Mouse (Mus musculus) heart, postnatal 36 days (tissue): Measurements from ENCODE around the gene Zdhhc19. TPM values are rescaled to one million over a fixed set of nuclear protein-coding genes. Genes with fewer than 3 reads are reported as not detected.

Experiments used
- DNase-seq, 2 experiments: peaks; one replicate each; pipeline ENCODE4 v3.0.0; 2021 to 2022
- intact Hi-C: fragments of 180-260 bp; cut with DNase I; formaldehyde crosslinking; loops from one replicate; pipeline ENCODE4 v1.15.1; 2025
- total RNA-seq, 2 experiments: library from RNA; stranded (reverse); gene quantifications; 2 replicates each; pipeline ENCODE4 v1.2.3; 2021

Zdhhc19 gene
- total RNA-seq, 2 experiments from 2014 or later, result not detected

DNA sequence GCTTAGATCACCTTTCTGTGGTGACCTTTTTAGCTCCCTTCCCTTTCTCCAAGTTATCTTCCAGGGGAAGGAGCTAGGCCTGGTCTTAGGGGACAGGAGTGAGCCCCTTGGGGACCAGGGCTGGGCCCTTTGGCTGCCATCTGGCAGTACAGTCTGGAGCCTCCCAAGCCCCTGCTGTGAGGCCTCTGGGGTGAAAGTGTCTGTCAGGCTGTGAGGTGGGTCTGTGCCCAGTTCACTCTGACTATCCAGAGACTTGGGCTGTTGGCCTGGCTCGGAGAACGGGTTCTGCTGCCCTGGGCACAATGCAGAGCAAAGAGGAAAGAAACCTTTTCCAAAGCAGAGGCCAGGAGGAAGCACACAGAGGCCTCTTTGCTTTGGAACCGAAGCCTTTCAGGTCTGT, 16.9 kb downstream of the Zdhhc19 start:
- DNase-seq, result no peak
- intact Hi-C loops, result no loop called here

DNA sequence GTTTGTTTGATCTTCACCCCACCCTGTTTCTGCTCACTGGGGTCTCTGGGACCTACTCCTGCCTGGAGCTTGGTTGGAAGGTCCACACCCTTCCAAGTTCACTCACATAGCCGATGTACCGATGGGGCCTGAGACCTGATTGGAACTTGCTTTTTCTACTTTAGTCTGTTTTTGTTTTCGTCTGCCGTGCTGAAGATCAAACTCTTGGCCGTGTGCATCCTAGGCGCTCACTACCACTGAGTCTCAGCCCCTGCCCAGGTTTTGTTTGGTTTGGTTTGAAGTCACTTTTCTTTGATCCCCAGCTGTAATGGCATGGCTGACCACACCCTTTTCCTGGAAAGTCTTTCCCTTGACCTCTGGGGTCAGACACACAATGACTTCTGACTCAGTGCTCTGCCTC, 17.3 kb downstream of the Zdhhc19 start:
- intact Hi-C loops, result no loop called here
- DNase-seq, result no peak

DNA sequence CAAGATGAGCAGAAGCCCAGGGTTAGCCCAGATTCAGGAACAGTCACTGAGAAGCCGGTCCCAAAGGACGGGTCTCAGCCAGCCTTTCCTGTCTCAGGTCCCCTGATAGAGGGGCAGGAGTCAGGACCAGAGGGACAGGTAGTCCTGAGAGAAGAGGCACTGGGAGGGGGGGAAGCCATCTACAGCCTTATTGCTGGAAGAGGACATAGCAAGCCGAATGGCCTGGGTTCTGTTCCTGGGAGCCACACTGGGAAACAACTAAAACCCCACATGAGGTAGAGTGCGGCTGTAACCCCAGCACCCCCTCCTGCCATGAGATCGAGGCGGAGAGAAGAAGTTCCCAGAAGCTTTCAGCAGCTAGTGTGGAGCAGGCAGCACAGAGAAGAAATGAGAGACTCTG, 17.9 kb downstream of the Zdhhc19 start:
- no peak for DNase-seq
- intact Hi-C loops, result no loop called here

DNA sequence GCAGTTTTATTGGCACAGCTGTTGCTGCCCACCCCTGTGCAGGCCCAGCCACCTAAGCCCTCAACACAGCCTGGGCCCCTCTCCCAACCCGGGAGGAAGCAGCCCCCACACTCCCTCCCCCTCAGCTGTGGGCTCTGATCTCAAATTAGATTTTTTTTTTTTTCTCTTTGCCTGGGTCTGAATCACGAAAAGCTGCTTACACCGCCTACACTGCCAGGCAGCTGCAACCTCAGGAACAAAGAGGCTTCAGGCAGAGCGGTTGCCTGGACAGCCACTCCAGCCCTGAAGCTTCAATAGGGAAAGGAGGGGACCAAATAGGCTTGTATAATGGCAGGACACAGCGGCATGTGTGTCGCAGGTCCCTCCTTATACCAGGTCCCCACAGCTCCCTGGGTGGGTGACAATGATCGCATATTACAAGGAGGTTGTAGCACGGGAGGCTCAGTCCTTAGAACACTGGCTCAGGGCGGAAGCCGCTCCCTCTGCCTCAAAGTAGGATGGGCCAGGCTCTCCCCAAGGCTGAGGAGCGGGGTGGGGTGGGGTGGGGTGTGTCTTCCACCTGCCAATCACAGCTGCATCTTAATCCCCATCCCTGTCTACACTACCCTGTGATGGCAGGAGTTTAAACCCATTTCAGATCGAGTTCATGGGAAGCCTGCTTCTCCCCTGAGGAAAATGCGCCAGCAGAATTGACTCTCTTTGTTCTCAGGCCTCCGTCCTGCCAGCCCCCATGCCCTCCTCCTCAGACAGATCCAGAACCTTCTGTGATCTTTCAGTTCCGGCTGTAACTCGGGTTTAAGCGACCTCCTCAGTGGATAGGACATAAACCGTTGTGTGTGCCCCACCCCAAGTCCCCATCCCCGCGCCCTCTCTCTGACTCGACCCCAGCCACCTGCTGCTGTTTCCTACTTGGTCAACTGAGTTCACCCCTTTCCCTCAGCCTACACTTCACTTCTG, 20.2 kb downstream of the Zdhhc19 start:
- intact Hi-C loops, result no loop called here

DNA sequence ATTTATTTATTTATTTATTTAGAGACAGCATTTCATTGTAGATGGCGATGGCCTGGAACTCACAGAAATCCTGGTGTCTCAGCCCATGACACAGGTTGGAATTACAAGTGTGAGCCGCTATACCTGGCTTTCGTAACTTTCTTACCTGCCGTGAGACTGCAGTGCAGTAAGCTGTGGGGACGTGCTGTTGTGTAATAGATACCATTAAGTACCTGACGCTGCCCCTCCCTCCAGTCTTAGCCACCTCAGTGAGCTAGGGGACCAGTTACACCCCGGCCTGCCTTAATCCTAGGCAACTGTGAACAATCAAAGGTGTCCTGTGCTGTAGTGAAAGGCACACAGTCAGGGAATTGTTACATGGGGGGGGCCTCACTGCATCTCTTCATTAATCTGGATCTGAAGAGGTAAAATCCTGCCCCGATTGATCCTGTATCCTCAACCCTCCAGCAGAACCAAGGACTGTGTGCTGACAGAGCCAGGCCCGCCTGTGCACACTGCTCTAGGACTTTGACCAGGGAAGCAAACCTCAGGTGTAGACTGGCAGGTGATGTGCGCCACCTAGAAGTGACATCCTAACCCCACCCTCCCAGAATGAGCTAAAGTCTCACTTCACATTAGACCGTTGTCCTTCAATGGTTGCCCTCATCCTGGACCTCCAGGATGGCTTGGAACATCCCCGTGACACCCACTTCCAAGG, 21.9 kb downstream of the Zdhhc19 start:
- intact Hi-C loops, result no loop called here
- no peak for DNase-seq

More for the DNA sequence above, 20.2 kb downstream of the Zdhhc19 start:
- no peak for DNase-seq

DNA sequence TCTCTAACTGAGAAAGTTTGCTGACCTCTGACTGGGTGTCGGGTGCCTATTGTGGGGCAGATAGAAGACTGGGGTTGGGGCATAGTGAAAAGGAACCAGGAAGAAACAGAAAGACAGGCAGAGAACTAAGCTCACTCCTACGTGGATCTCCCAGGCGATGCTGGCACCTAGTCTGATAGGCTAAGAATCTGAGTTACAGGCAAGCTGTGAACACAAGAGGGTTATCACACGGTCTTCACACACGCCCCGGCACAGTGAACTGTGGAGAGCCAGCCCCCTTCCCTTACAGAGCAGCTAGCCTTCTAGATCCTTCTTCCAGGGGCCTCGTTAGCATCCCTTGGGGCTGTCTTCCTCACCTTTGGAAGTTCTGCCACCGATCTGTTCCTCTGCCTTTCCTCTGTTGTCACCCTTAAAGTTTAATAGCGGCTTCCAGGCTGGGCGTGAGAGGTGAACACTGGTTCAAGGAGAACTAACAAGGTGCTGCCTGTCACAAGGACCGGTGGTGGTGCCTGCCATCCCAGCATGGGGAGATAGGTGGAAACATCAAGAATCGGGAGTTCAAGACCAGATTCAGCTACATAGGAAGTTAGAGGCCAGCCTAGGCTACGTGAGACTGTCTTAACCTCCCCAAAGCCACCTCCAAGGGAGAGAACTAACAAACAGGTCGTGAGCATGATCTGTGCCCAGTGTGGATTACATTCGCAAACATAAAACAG, 23.7 kb downstream of the Zdhhc19 start:
- intact Hi-C loops, result no loop called here
- DNase-seq, result no peak

DNA sequence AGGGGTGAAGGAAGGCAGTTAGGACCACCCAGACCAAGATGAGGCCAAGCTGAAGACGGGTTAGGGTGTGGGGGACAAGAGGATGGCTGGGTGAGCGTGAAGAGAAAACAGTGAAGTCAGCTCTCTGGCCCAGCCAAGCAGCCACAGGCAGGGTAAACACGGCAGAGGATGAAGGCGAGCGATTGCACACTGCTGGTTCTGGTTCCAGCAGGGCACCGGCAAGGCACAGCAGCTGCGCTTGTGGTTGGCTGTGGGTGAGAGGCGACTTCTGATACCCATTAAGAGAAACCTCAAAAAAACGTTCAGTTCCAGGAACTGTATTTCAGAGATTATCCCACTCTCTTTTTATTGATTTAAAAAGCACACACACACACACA, 24.3 kb downstream of the Zdhhc19 start:
- intact Hi-C loops, result no loop called here
- DNase-seq, result no peak

DNA sequence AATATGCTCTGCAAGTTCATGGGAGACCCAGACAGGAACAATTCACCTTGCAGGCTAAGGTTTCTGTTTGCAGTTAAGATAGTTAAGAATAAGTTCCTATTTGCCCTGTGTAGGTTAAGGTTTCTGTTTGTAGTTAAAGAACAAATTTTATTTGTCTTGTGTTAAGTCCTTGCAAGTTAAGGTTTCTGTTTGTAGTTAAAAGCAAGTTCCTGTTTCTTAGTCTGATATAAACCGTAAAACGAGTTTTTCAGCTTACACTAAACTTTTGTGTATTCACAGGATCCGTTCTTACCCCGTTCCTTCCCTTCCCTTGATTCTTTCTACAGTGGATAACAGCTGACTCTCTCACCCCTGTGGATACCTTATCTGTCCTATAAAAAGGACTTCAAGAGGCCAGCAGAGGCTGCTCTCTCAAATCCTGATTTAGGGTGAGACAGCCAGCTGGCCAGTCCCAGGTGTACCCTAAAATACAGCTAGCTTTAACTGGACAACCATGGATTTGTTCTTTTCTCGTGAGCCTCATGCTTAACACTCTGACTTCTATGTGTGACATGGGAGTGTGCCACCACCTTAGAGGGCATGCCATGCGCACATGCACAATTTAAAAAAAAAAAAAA, 26.6 kb downstream of the Zdhhc19 start:
- no peak for DNase-seq
- intact Hi-C loops, result no loop called here

DNA sequence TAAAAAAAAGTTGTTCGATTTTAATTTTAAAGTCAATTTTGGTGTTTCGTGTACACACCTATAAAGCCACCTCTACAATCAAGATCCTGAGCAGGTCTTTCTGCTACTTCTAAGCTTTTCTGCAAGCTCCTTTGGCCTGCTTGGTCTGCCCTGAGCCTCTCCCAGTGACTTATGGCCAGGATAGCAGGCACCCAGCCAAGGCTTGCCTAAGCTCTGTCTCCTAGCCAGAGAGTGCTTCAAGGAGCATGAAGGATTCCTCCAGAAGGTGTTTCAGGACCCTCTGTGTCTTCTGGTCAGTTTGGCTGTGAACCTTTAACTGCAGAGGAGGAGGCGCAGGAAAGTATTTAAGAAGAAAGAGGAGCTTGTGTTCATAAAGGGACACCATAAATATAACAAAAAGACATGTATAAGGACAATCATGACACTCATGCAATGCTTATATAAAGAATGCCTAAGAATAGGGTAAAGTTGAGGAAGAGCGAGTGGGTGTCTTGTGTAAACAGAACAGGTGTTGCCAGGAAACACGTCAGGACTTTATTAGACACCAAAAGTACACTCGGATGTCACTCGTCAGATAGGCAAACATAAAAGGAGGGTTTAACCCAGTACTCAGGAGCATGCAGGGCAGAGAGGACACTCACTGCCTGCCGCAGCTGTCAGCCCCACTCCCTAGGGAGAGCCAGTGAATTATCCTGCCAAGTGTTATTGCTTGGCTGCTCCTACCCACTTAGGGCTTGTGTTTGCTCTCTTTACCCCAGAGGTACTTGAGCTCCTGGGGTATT, 27.6 kb downstream of the Zdhhc19 start:
- DNase-seq, result peak; percentile 48 to 65
- intact Hi-C loops, result no loop called here

DNA sequence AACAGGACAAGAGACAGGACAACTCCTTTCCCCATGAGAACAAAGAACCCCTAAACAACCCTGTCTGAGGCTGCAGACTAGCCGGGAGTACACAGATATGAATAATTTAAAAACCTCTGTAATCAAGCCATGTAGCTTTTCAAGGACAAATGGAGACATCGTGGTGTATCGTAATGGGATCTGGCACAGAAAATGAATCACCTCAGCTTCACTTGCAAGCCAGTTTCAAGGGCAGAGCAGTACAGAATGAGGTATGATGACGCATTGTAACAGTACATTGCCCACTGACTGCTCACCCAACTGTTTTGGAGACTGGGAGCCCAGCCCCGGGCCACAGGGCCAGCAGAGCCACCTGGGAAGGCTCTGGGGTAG, 28.2 kb downstream of the Zdhhc19 start:
- DNase-seq, result no peak
- intact Hi-C loops, result no loop called here

DNA sequence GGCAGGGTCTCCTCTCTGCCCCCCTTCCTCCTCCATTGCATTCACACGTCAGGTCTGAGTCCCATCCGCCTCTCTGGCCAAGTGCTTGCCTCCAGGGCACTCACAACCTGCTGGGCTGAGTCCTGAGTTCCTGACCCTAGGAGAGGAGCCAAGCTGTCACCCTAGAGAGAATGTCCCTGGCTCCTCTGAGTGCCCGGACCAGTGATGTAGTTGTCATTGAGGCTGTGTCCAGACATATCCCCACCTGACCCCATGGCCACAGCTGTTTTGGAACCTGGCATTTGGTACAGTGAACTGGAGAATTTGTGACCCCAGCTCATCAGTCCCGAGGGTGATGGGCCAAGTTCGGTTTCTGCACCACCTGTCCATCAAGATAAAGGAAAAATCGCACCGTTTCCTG, 30.8 kb downstream of the Zdhhc19 start:
- intact Hi-C loops, result loop anchor here (5.0 kb wide), 1 partner anchor 80 kb away; the partner anchor contains the start of gene Tfrc
- DNase-seq, result no peak

DNA sequence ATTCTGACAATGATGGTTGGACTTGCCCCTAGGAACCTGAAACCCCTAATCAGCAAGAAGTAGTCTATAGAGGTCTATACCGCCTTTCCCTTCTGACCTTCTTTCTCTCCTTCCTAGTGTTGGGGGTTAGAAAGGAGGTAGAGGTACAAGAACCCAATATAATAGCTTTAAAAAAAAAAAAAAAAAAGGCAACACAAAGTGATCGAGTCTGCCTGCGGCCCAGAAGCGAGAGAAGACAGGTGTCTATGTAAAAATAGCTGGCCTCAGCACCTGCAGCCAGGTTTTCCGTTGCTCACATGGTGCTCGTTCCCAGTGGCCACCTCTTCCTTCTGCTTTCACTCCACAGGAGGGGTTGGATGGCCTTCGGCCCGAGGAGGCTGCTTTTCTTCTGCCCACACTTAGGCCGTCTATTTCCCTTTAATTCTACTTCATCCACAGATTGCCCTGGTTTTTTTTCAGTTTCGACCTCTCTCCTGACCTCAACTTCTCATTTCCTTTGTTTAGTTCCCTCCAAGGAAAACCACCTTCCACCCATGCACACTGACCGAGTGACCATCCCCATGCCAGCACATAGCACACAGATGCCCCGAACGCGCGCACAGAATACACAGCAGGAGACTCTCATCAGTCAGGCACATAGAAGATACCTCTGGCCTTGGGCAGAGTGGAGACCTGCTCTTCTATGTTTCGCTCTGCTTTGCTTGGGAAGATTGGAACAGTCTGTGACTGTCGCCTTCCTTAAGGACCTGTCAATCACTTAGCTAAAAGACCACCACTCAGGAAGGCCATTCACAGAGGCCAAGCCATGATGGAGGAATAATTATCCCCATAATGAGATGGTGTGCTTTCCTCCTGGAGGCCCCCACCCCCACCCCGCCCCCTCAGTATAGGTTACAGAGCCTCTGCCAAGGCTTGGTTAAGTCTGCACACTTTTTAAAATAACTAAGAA, 37.1 kb downstream of the Zdhhc19 start:
- no peak for DNase-seq
- intact Hi-C loops, result no loop called here

DNA sequence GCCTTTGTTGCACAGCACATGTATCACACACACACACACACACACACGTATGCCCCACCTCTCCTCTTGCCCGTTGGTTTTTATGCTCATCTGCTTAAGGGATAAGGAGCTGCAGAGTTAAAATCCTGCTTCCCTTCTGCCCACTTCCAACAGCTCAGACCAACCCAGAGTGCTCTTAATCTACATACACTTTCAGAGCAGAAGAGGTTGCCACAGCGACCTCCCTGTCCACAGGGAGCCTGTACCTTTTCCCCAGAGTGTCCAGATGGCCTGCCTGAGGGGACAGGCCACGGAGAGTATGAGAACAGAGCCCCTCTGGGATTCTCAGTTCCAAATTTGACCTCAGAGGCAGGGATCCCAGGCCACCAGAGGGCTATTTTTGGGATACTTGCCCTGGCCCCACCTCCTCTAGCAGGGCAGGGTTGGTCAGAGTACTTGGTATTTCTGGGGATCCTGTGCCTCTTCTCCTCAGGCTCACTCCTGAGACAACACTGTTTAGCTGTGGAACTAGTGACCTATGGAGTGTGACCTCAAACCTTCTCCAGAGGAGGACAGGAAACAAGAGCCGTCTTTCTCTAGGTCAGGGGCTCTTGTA, 39.2 kb downstream of the Zdhhc19 start:
- peak in 1 of 2 experiments; percentile 23 for DNase-seq
- intact Hi-C loops, result no loop called here

DNA sequence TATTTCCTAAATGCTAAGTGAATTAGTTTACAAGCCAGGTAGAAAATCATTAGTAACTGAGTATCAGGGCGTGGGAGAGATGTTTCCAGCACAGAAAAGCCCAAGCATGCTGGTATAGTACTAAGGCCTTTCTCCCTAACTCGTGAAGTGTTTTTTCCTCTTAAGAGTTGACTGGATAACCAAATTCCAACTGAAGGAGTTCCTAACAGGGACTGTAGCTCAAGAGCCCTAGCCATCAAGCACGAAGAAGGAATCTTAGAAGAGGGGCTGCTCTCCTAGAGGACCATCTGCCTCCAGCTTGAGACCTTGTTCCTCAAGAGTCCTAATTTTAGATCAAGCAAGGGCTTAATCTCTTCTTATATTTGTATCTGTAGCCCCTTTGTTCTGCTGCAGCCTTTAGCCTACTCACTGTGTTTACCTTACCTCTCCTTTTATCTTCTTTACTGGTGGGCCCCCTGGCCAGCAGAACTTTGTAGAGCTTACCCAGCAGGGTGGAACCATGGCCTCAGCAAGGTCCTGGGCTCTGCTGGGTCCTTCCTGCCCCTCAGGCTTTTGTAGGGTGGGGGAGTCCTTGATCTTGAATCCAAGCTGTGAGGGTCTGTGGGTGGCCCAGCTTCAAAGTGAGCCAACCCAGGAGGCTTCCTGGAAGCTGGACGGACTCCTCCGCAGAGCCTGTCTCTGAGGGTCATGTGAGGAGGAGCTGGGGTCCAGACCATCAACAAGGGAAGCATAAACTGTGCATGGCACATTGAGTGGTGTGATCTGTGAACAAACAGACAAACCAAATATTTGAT, 42.0 kb downstream of the Zdhhc19 start:
- no peak for DNase-seq
- intact Hi-C loops, result no loop called here

DNA sequence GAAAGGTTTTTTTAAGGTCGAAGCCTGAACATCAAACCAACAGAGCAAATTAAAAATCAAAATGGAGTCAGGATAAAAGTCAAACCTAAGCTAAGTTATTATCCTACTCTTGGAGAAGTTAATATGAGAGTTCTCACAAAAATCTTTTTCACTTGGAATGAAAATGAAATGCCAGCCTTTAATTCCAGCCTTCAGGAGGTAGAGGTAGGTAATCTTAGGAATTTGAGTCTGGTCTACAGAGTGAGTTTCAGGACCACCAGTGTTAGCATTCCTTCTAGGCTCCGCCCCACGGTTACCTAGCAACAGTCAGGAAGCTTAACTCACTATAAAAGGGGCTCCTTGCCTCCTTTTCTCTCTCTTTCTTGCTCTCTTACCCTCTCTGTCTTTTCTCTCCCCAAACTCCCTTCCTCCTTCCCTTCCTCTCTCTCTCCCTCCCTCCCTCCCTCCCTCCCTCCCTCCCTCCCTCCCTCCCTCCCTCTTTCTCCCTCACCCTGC, 42.7 kb downstream of the Zdhhc19 start:
- DNase-seq, result no peak
- intact Hi-C loops, result no loop called here

DNA sequence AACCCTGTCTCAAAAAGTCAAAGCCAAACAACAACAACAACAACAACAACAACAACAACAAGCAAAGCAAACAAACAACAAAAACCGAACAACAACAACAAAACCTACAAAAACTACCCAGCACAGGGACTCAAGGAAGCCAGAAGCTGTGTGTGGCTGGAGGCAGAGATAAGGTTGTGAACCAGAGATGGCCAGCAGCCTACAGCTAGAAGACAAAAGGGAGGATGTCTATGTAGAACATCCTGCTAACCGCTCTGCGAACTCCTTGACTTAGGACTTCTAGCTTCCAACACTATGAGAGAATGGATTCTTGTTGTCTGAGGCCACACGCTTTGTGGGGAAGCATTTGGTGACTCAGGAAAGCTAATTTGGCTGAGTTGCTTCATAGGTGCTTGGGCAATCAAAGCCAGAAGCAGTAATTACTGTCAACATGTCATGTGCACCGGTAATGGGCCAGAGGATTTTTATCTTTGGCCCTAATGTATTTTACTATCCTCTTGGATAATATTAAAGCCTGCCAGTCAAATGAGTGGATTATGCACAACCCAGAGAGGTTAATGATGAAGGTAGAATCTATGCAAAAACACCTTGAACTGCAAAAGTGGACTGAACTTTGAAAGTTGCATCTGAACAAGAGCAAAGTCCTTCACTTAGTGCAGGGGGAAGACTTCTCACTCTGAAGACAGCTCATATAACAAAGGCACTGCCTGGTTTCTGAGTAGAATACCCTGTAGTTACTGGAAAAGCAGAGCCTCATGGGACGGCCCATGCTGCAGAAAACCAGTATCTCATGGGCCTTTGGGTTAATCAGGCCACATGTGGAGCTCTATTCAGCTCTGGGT, 45.5 kb downstream of the Zdhhc19 start:
- intact Hi-C loops, result no loop called here
- no peak for DNase-seq

DNA sequence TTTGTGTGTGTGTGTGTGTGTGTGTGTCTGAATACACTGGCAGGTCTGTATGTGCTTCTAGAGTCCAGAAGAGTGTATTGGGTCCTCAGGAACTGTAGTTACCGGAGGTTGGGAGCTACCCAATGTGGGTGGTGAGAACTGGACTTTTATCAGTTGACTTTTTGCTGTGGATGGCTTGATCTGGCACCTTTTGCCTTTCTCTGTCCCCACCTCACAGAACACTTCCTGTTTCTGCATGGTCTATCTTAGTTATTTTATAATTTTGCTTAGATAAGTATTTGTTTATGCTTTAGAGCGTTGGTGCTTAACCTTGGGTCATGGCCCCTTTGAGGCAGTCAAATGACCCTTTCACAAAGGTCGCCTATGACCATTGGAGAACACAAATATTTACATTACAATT, 47.4 kb downstream of the Zdhhc19 start:
- intact Hi-C loops, result no loop called here
- DNase-seq, result no peak
